Mouse (Mus musculus) liver, postnatal 0 days (tissue): ENCODE measurements around the gene Tmem229b. TPM values are rescaled to one million over a fixed set of nuclear protein-coding genes. Genes with fewer than 3 reads are reported as not detected.
"Not testable (repeated sequence)": the region's sequence is repeated elsewhere in the genome, so short reads cannot be mapped to it uniquely, and the experiment has no call there.

Source experiments
- ATAC-seq: fragments of 200-750 bp; cut with Nextera tagmentation; 2 replicates; pipeline ENCODE4 v1.8.0; 2017; ENCODE audit warnings: mild to moderate bottlenecking, moderate library complexity
- DNase-seq: peaks from one replicate; pipeline ENCODE4 v3.0.0-alpha.2; 2016
- H3K27ac ChIP-seq: fragments of 300-500 bp; sonication (generic); 2 replicates; pipeline ENCODE4 v1.5.1; 2014; ENCODE audit warnings: antibody characterized with exemption, moderate library complexity, mild to moderate bottlenecking, low read depth
- H3K27me3 ChIP-seq: fragments of 300-500 bp; sonication (generic); 2 replicates; pipeline ENCODE4 v1.6.1; 2014; ENCODE audit warnings: low read length, control low read depth, mixed read lengths; ENCODE audit not compliant: insufficient read depth
- H3K36me3 ChIP-seq: fragments of 300-500 bp; sonication (generic); replicated peaks from 2 replicates; pipeline ENCODE4 v1.6.1; 2014; ENCODE audit warnings: mild to moderate bottlenecking, control low read depth, low read length, moderate library complexity, mixed read lengths; ENCODE audit not compliant: insufficient read depth
- H3K4me1 ChIP-seq: fragments of 300-500 bp; sonication (generic); 2 replicates; pipeline ENCODE4 v1.6.1; 2014; ENCODE audit warnings: antibody characterized with exemption, mild to moderate bottlenecking, control low read depth; ENCODE audit not compliant: insufficient read depth
- H3K4me2 ChIP-seq: fragments of 300-500 bp; sonication (generic); 2 replicates; pipeline ENCODE4 v1.6.1; 2014; ENCODE audit warnings: low read depth, mild to moderate bottlenecking, low read length, moderate library complexity, mixed read lengths
- H3K4me3 ChIP-seq: fragments of 300-500 bp; sonication (generic); 2 replicates; pipeline ENCODE4 v1.5.1; 2014; ENCODE audit warnings: low read depth, low read length
- H3K9ac ChIP-seq: fragments of 300-500 bp; sonication (generic); replicated peaks from 2 replicates; pipeline ENCODE4 v1.6.1; 2014; ENCODE audit warnings: mild to moderate bottlenecking, moderate library complexity
- H3K9me3 ChIP-seq: fragments of 300-500 bp; sonication (generic); 2 replicates; pipeline ENCODE4 v1.6.1; 2016; ENCODE audit warnings: mild to moderate bottlenecking, control low read depth, low read length, mixed read lengths
- CTCF ChIP-seq: sonication (generic); IDR thresholded peaks from 2 replicates; pipeline ENCODE4 v1.5.1; 2016; ENCODE audit warnings: antibody characterized with exemption, low read depth
- EP300 ChIP-seq: IDR thresholded peaks from 2 replicates; pipeline ENCODE4 v1.6.1; 2016; ENCODE audit warnings: antibody characterized with exemption, low read depth, mild to moderate bottlenecking
- WGBS: fragments of 180-500 bp; shearing (Covaris S2); extraction: QIAGEN DNeasy Blood & Tissue Kit; methylation state at CpG from one replicate; pipeline ENCODE4 v1.1.7; 2014; ENCODE audit not compliant: insufficient replicate concordance; 5-methylcytosine and 5-hydroxymethylcytosine counted together
- polyA plus RNA-seq: library from polyadenylated mRNA; unstranded; fragments of >200 nt; fragmentation: Nextera tagmentation; extraction: Ambion mirVana; gene quantifications from 2 replicates; pipeline ENCODE4 v1.2.1, GENCODE M21; 2015

Gene Tmem229b
- polyA plus RNA-seq, 1 experiment from 2014 or later = 3.6 TPM

DNA sequence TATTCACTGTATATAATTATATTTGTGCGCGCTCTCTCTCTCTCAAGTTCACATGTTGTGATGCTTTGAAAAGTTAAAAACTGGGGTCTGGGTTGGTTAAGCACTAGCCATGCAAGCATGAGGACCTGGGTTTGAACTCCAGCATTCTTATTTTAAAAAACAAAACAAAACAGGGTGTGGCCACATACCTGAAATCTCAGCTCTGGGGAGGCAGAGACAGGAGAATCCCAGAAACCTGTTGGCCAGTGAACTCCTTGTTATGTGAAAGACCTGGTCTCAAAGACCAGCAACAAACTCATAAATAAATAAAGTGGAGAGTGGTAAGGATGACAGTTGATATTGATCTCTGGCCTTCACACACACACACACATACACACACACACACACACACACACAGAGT lies 26.9 kb upstream of the Tmem229b start:
- H3K4me3 ChIP-seq = no peak overlapping the region
- H3K27me3 ChIP-seq = peaks cover 8% of the 10 kb centered on the region
- no peak overlapping the region for H3K9ac ChIP-seq
- 98% methylated on average over 2 of the region's 2 CpGs for WGBS
- ATAC-seq (no peak), DNase-seq (no peak)
- no peak overlapping the region for H3K4me2 ChIP-seq
- H3K36me3 ChIP-seq = no peaks in the 10 kb centered on the region
- no peaks in the 10 kb centered on the region for H3K4me1 ChIP-seq
- TF ChIP-seq EP300 (no peak), CTCF (no peak)
- H3K27ac ChIP-seq = no peak overlapping the region
- H3K9me3 ChIP-seq = no peaks in the 10 kb centered on the region

- H3K27me3 ChIP-seq = peaks cover 19% of the 10 kb centered on the region
- H3K36me3 ChIP-seq = no peaks in the 10 kb centered on the region
- no peaks in the 10 kb centered on the region for H3K9me3 ChIP-seq
- peak within 1 kb of the TSS; percentile 99 for H3K4me2 ChIP-seq
- H3K9ac ChIP-seq = peak within 1 kb of the TSS; percentile 69
- DNase-seq (peak; percentile 63), ATAC-seq (peak; percentile 88)
- no peaks in the 10 kb centered on the region for H3K4me1 ChIP-seq
- TF ChIP-seq CTCF = no peak
- TF ChIP-seq EP300 = no peak
- peak within 1 kb of the TSS; percentile 76 for H3K4me3 ChIP-seq
- no peak within 1 kb of the TSS for H3K27ac ChIP-seq
- WGBS = 1% methylated on average over 56 of the region's 80 CpGs
Measured at GRCm38 (mm10) chr12:79028911-79029861, 21.8 kb upstream of the Tmem229b start, which contains the start of gene Plekhh1. Plekhh1 (plus strand) TSS chr12:79029163.

DNA sequence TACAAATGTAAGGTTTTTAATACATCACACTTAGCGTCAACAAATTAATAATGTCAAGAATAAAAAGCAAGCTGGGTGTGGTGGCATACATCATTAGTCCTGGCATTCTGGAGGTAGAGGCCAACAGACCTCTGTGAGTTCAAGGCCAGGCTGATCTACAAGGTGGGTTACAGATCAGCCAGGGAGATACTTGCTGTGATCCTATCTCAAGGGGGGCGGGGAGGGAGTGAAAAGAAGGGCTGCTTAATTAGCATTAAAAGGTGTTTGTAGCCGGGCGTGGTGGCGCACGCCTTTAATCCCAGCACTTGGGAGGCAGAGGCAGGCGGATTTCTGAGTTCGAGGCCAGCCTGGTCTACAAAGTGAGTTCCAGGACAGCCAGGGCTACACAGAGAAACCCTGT lies 20.1 kb upstream of the Tmem229b start:
- H3K9me3 ChIP-seq, ATAC-seq, H3K9ac ChIP-seq, H3K27ac ChIP-seq, H3K4me1 ChIP-seq, DNase-seq, H3K36me3 ChIP-seq, H3K4me3 ChIP-seq, H3K4me2 ChIP-seq: not testable (repeated sequence)
- WGBS = 88% methylated on average over 8 of the region's 8 CpGs
- H3K27me3 ChIP-seq = peaks cover 19% of the 10 kb centered on the region

GRCm38 (mm10) chr12:79022882-79023281 lies 15.5 kb upstream of the Tmem229b start:
- WGBS = 20% methylated on average over 3 of the region's 3 CpGs
- DNase-seq = peak; percentile 64
- TF ChIP-seq EP300 (no peak), CTCF (peak; percentile 80)
- Histone ChIP-seq H3K9me3 (no peaks in the 10 kb centered on the region), H3K4me1 (peaks cover 1% of the 10 kb centered on the region; the same call in 1 of the 2 replicates), H3K36me3 (no peaks in the 10 kb centered on the region), H3K27ac (no peak overlapping the region), H3K4me2 (no peak overlapping the region), H3K4me3 (no peak overlapping the region), H3K9ac (no peak overlapping the region), H3K27me3 (no peaks in the 10 kb centered on the region)
- peak; percentile 63; the same call in 1 of the 2 replicates for ATAC-seq

GRCm38 (mm10) chr12:79021902-79022301 lies 14.5 kb upstream of the Tmem229b start:
- TF ChIP-seq CTCF = no peak
- TF ChIP-seq EP300 = no peak
- Histone ChIP-seq H3K9me3 (no peaks in the 10 kb centered on the region), H3K36me3 (no peaks in the 10 kb centered on the region), H3K27me3 (no peaks in the 10 kb centered on the region), H3K4me3 (no peak overlapping the region), H3K4me2 (no peak overlapping the region), H3K27ac (no peak overlapping the region), H3K9ac (no peak overlapping the region), H3K4me1 (peaks cover 4% of the 10 kb centered on the region; the same call in 1 of the 2 replicates)
- ATAC-seq (no peak), DNase-seq (no peak)
- WGBS = 79% methylated on average over 1 of the region's 1 CpGs

- H3K4me2 ChIP-seq = no peak overlapping the region
- no peaks in the 10 kb centered on the region for H3K27me3 ChIP-seq
- H3K9ac ChIP-seq = no peak overlapping the region
- H3K36me3 ChIP-seq = no peaks in the 10 kb centered on the region
- H3K4me3 ChIP-seq = no peak overlapping the region
- H3K4me1 ChIP-seq = peaks cover 4% of the 10 kb centered on the region; the same call in 1 of the 2 replicates
- 0 out of 2 replicates have a peak overlapping the region, but pooled peaks have one; percentile 16 for H3K27ac ChIP-seq
- DNase-seq (peak; percentile 28), ATAC-seq (peak; percentile 60)
- H3K9me3 ChIP-seq = no peaks in the 10 kb centered on the region
- no peak for TF ChIP-seq CTCF
- no peak for TF ChIP-seq EP300
- WGBS = 28% methylated on average over 4 of the region's 4 CpGs
Measured at GRCm38 (mm10) chr12:79017994-79018399, 10.6 kb upstream of the Tmem229b start.
